Mouse (Mus musculus) heart, embryonic 10.5 days (tissue): ENCODE measurements around the gene Slc15a2. TPM values are rescaled to one million over a fixed set of nuclear protein-coding genes. Genes with fewer than 3 reads are reported as not detected.

Experiments
- DNase-seq: peaks from one replicate; pipeline ENCODE4 v3.0.0-alpha.2; 2017; ENCODE audit warnings: low spot score
- H3K27ac ChIP-seq: fragments of 300-500 bp; sonication (generic); 2 replicates; pipeline ENCODE4 v1.5.1; 2016; ENCODE audit warnings: mild to moderate bottlenecking
- H3K27me3 ChIP-seq: fragments of 300-500 bp; sonication (generic); 2 replicates; pipeline ENCODE4 v1.6.1; 2016; ENCODE audit warnings: mild to moderate bottlenecking; ENCODE audit not compliant: poor library complexity, insufficient read depth, severe bottlenecking
- H3K36me3 ChIP-seq: fragments of 300-500 bp; sonication (generic); 2 replicates; pipeline ENCODE4 v1.6.1; 2016; ENCODE audit warnings: mild to moderate bottlenecking, moderate library complexity
- H3K4me1 ChIP-seq: fragments of 300-500 bp; sonication (generic); 2 replicates; pipeline ENCODE4 v1.6.1; 2016; ENCODE audit warnings: mild to moderate bottlenecking
- H3K4me3 ChIP-seq: fragments of 300-500 bp; sonication (generic); 2 replicates; pipeline ENCODE4 v1.5.1; 2016; ENCODE audit warnings: mild to moderate bottlenecking, moderate library complexity
- H3K9me3 ChIP-seq: fragments of 300-500 bp; sonication (generic); 2 replicates; pipeline ENCODE4 v1.6.1; 2016; ENCODE audit warnings: mild to moderate bottlenecking, moderate library complexity
- WGBS: fragments of 180-500 bp; shearing (Covaris S2); methylation state at CpG from one replicate; pipeline ENCODE4 v1.1.7; 2016; 5-methylcytosine and 5-hydroxymethylcytosine counted together
- microRNA-seq: library from miRNA; unstranded; fragments of <30 nt; microRNA quantifications from one replicate; pipeline ENCODE4, GENCODE M21; 2017
- polyA plus RNA-seq: library from polyadenylated mRNA; unstranded; fragments of >200 nt; fragmentation: Nextera tagmentation; extraction: Ambion mirVana; gene quantifications from 2 replicates; pipeline ENCODE4 v1.2.1, GENCODE M21; 2016

Gene Slc15a2
- polyA plus RNA-seq, 1 experiment from 2014 or later, result 1.5 TPM

GRCm38 (mm10) chr16:36708751-36709150, 76.0 kb downstream of the Slc15a2 start:
- no peak overlapping the region for H3K4me3 ChIP-seq
- no peaks in the 10 kb centered on the region for H3K9me3 ChIP-seq
- H3K4me1 ChIP-seq, result no peaks in the 10 kb centered on the region
- no peak overlapping the region for H3K27ac ChIP-seq
- WGBS, result 78% methylated on average over 7 of the region's 7 CpGs
- H3K36me3 ChIP-seq, result no peaks in the 10 kb centered on the region
- DNase-seq, result no peak
- no peaks in the 10 kb centered on the region for H3K27me3 ChIP-seq

DNA sequence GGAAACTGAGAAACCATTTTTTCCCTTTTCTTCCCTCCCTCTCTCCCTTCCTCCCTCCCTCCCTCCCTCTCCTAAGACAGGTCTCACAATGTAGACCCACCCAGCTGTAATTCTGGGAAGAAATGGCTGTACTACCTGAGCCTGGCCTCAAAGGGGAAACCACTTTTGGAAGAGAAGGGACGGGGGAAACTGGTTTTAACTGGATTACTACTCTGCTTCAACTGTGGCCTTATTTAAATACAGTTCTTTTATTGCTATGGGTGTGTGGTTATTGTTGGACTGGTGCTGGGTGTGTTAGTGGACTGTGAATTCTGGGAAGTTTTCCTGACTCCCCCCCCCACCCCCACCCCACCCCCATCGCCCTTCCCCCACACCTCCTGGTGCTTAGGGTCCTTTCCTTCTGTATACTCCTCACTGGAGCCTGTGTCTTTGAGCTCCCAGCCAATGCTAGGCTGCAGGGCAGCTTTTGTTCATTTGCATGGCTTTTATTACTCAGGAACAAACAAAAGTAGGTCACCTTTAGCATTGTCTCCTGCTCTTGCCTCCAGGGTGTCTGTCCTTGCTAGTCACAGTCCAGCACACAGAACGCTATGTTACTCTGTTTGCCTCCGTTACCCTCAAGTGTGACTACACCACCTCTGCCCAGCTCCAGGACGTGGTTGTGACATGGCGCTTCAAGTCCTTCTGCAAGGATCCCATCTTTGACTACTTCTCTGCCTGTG, 76.9 kb downstream of the Slc15a2 start:
- DNase-seq, result no peak
- Histone ChIP-seq H3K9me3 (no peaks in the 10 kb centered on the region), H3K27ac (no peak overlapping the region), H3K36me3 (no peaks in the 10 kb centered on the region), H3K4me1 (no peaks in the 10 kb centered on the region), H3K4me3 (no peak overlapping the region), H3K27me3 (no peaks in the 10 kb centered on the region)
- WGBS, result 74% methylated on average over 5 of the region's 6 CpGs

GRCm38 (mm10) chr16:36700484-36700883, 84.3 kb downstream of the Slc15a2 start:
- no peak overlapping the region for H3K27ac ChIP-seq
- no peaks in the 10 kb centered on the region for H3K36me3 ChIP-seq
- H3K4me1 ChIP-seq, result no peaks in the 10 kb centered on the region
- no peak overlapping the region for H3K4me3 ChIP-seq
- peaks cover 4% of the 10 kb centered on the region; the same call in 1 of the 2 replicates for H3K27me3 ChIP-seq
- 82% methylated on average over 2 of the region's 2 CpGs for WGBS
- DNase-seq, result no peak
- H3K9me3 ChIP-seq, result no peaks in the 10 kb centered on the region

Small RNA genes within 50 kb of the gene (microRNA-seq; reads per million reads assigned to microRNA genes)
- not detected for gene Gm22617

Other genes starting within 250 kb of the Slc15a2 start
- 0.28 and 0.38 TPM in 2 replicates for gene Casr, start 222.8 kb downstream of the Slc15a2 start, polyA plus RNA-seq
- gene Cd86, start 118.9 kb downstream of the Slc15a2 start, polyA plus RNA-seq, result 0.30 TPM in 2 replicates
- 0.11 and 0.44 TPM in 2 replicates for gene Ildr1, start 91.0 kb downstream of the Slc15a2 start, polyA plus RNA-seq
- 37.5 and 47.8 TPM in 2 replicates for gene Iqcb1, start 43.4 kb upstream of the Slc15a2 start, polyA plus RNA-seq
- 0.38 and 1.3 TPM in 2 replicates for gene Eaf2, start 90.0 kb upstream of the Slc15a2 start, polyA plus RNA-seq
- 56.4 and 67.1 TPM in 2 replicates for gene Golgb1, start 90.2 kb upstream of the Slc15a2 start, polyA plus RNA-seq
- 2.2 and 3.8 TPM in 2 replicates for gene Hcls1, start 150.0 kb upstream of the Slc15a2 start, polyA plus RNA-seq
- 3.7 and 6.9 TPM in 2 replicates for gene Fbxo40, start 205.5 kb upstream of the Slc15a2 start, polyA plus RNA-seq
- gene Polq, start 226.8 kb upstream of the Slc15a2 start, polyA plus RNA-seq, result 9.8 and 11.1 TPM in 2 replicates